Mouse (Mus musculus) B cell, adult 62 days (primary cell): ENCODE data around the gene Hapln2. TPM values are rescaled to one million over a fixed set of nuclear protein-coding genes. Genes with fewer than 3 reads are reported as not detected.

ENCODE experiments used
- total RNA-seq: library from RNA; stranded (reverse); gene quantifications from 4 replicates; pipeline ENCODE4 v1.2.4, GENCODE M21; 2023

The Hapln2 gene
- total RNA-seq: not detected in 4 replicates

GRCm38 (mm10) chr3:88027434-88028186 lies at the start of gene Hapln2:
Hapln2 (minus strand) TSS chr3:88027583.

GRCm38 (mm10) chr3:88057902-88058696 lies 30.7 kb upstream of the Hapln2 start, which contains the start of gene Naxe:
Naxe (minus strand) TSS chr3:88058495.

GRCm38 (mm10) chr3:88042661-88043421 lies 15.5 kb upstream of the Hapln2 start, which contains the start of gene Gpatch4:
Gpatch4 (plus strand) TSS chr3:88043108.

DNA sequence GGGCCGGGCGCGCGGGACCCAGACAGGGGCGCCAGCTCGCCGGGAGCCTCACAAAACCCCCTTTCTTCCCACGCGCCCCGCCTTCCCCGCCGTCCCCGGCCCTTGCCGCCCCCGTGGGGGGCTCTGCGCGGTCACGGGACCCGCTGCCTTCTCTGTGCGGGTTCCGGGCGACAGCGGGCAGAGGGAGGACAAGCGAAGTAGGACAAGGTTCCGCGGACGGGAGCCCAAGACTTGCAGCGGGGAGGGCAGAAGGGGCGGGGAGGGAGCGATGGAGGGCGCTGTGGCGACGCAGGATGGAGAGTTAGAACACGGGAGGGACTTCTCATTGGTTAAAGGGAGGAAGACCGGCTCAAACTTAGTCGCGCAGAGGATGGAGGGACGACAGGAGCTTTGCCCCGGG lies 27.2 kb downstream of the Hapln2 start, which contains the start of gene Bcan:
TSS of gene Bcan (minus strand) at position 50 of the 400 bp plus-strand sequence.

Other genes starting within 250 kb of the Hapln2 start
- not detected in 4 replicates for gene Ntrk1, start 232.4 kb downstream of the Hapln2 start, total RNA-seq
- 0.21 to 0.24 TPM in 2 of 4 replicates, not detected in the others for gene Insrr, start 230.6 kb downstream of the Hapln2 start, total RNA-seq
- 21.5 to 26.1 TPM (median 23.9 TPM) in 4 replicates for gene Pear1, start 203.3 kb downstream of the Hapln2 start, total RNA-seq
- gene Sh2d2a, start 180.8 kb downstream of the Hapln2 start, total RNA-seq: 25.2 to 31.8 TPM (median 27.6 TPM) in 4 replicates
- gene Prcc, start 142.0 kb downstream of the Hapln2 start, total RNA-seq: 53.9 to 58.5 TPM (median 54.9 TPM) in 4 replicates
- 64.9 to 76.1 TPM (median 71.6 TPM) in 4 replicates for gene Hdgf, start 121.3 kb downstream of the Hapln2 start, total RNA-seq
- 124 to 137 TPM (median 134 TPM) in 4 replicates for gene Mrpl24, start 108.1 kb downstream of the Hapln2 start, total RNA-seq
- 62.5 to 66.0 TPM (median 64.2 TPM) in 4 replicates for gene Isg20l2, start 97.3 kb downstream of the Hapln2 start, total RNA-seq
- gene Rrnad1, start 96.9 kb downstream of the Hapln2 start, total RNA-seq: 28.2 to 36.3 TPM (median 31.4 TPM) in 4 replicates
- 0.63 to 2.6 TPM (median 1.7 TPM) in 4 replicates for gene Crabp2, start 78.9 kb downstream of the Hapln2 start, total RNA-seq
- not detected in 4 replicates for gene Nes, start 56.5 kb downstream of the Hapln2 start, total RNA-seq
- gene Bcan, start 27.4 kb downstream of the Hapln2 start, total RNA-seq: not detected in 4 replicates
- 10.8 to 17.6 TPM (median 14.2 TPM) in 4 replicates for gene Gpatch4, start 15.5 kb upstream of the Hapln2 start, total RNA-seq
- 23.2 to 29.5 TPM (median 26.4 TPM) in 4 replicates for gene Naxe, start 30.9 kb upstream of the Hapln2 start, total RNA-seq
- gene Ttc24, start 50.7 kb upstream of the Hapln2 start, total RNA-seq: not detected in 4 replicates
- gene Iqgap3, start 54.4 kb upstream of the Hapln2 start, total RNA-seq: 0.15 to 0.55 TPM (median 0.42 TPM) in 4 replicates
- gene Mef2d, start 114.8 kb upstream of the Hapln2 start, total RNA-seq: 410 to 458 TPM (median 445 TPM) in 4 replicates
- gene Rhbg, start 227.1 kb upstream of the Hapln2 start, total RNA-seq: not detected in 4 replicates